Mouse (Mus musculus) v-Abl transformed pro-B cells (cell line): ENCODE data around the gene Isyna1.

Source experiments
- in situ Hi-C, 2 experiments: fragments of 400-800 bp; cut with MboI; formaldehyde crosslinking; loops; one replicate each; pipeline ENCODE4 v1.15.1; 2025; ENCODE audit not compliant: unreplicated experiment in 2 of 2

The Isyna1 gene

GRCm38 (mm10) chr8:70570360-70570759, 23.8 kb upstream of the Isyna1 start:
- in situ Hi-C loops, result no loop called here

- in situ Hi-C loops, result no loop called here
Measured at GRCm38 (mm10) chr8:70570990-70571389, 23.2 kb upstream of the Isyna1 start.

- in situ Hi-C loops, result no loop called here
Measured at GRCm38 (mm10) chr8:70574302-70574701, 19.9 kb upstream of the Isyna1 start.

GRCm38 (mm10) chr8:70574915-70575314, 19.3 kb upstream of the Isyna1 start:
- in situ Hi-C loops, result no loop called here

GRCm38 (mm10) chr8:70577207-70577606, 17.0 kb upstream of the Isyna1 start:
- in situ Hi-C loops, result no loop called here

- in situ Hi-C loops, result loop anchor here in 1 of 2 experiments (10.0 kb wide), 2 partner anchors 169 to 199 kb away; no protein-coding TSS in a partner anchor
Measured at GRCm38 (mm10) chr8:70583476-70584387, 10.4 kb upstream of the Isyna1 start.

GRCm38 (mm10) chr8:70584606-70585257, 9.4 kb upstream of the Isyna1 start:
- in situ Hi-C loops, result loop anchor here in 1 of 2 experiments (5.0 to 10.0 kb wide), 3 partner anchors 32 to 200 kb away; no protein-coding TSS in a partner anchor

- in situ Hi-C loops, result loop anchor here in 1 of 2 experiments (5.0 to 10.0 kb wide), 3 partner anchors 33 to 200 kb away; no protein-coding TSS in a partner anchor
Measured at GRCm38 (mm10) chr8:70585258-70585652, 8.9 kb upstream of the Isyna1 start.

GRCm38 (mm10) chr8:70587955-70588354, 6.2 kb upstream of the Isyna1 start:
- in situ Hi-C loops, result loop anchor here in 1 of 2 experiments (5.0 to 10.0 kb wide), 3 partner anchors 36 to 203 kb away; no protein-coding TSS in a partner anchor

- in situ Hi-C loops, result no loop called here
Measured at GRCm38 (mm10) chr8:70591569-70591968, 2.6 kb upstream of the Isyna1 start.

GRCm38 (mm10) chr8:70593173-70593572, 1.0 kb upstream of the Isyna1 start:
- in situ Hi-C loops, result no loop called here

- in situ Hi-C loops, result no loop called here
Measured at GRCm38 (mm10) chr8:70594621-70595564, 720 bp downstream of the Isyna1 start.

GRCm38 (mm10) chr8:70595811-70596210, 1.6 kb downstream of the Isyna1 start:
- in situ Hi-C loops, result no loop called here

- in situ Hi-C loops, result no loop called here
Measured at GRCm38 (mm10) chr8:70596216-70596615, 2.0 kb downstream of the Isyna1 start.

- in situ Hi-C loops, result no loop called here
Measured at GRCm38 (mm10) chr8:70596775-70597416, 2.7 kb downstream of the Isyna1 start.

- in situ Hi-C loops, result no loop called here
Measured at GRCm38 (mm10) chr8:70597417-70598272, 3.5 kb downstream of the Isyna1 start.

- in situ Hi-C loops, result no loop called here
Measured at GRCm38 (mm10) chr8:70598283-70598682, 4.1 kb downstream of the Isyna1 start.

GRCm38 (mm10) chr8:70598722-70599121, 4.5 kb downstream of the Isyna1 start:
- in situ Hi-C loops, result no loop called here
